Mouse (Mus musculus) spleen, adult 2 months (tissue): ENCODE results near the gene Prkn.

Experiments
- CTCF ChIP-seq: fragments of 200-500 bp; IDR thresholded peaks from 2 replicates; pipeline ENCODE4 v1.5.1; 2011; ENCODE audit warnings: mild to moderate bottlenecking, inconsistent platforms; ENCODE audit not compliant: insufficient read depth, insufficient read length, insufficient replicate concordance; ENCODE audit errors: extremely low read depth
- POLR2A ChIP-seq: fragments of 200-500 bp; IDR thresholded peaks from 2 replicates; pipeline ENCODE4 v1.6.1; 2011; ENCODE audit warnings: low read depth, low read length, inconsistent platforms

DNA sequence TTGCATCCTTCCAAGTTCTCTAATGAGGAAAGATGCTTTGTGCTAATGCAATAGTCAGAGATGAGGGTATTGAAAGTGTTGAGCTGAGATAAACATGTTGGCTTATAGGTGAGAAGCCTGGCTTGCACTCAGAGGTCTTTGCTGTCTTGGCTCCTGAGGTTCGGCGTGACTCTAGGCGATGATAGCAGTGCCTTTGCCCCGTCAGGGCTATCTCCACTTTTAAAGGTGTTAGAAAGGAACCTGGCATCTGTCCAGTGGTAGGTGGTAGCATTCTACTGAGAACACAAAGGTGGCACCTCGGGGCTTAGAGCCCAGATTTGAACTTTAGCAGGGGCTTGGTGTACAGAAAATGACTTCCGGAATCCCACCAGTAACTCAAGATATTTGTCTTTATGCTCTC lies 554.4 kb downstream of the Prkn start:
- TF ChIP-seq CTCF (no peak), POLR2A (no peak)
